Mouse (Mus musculus): ENCODE results near the gene Stkld1.

Gene Stkld1

GRCm38 (mm10) chr2:26915927-26916728 is 17.7 kb upstream of the Stkld1 start, which contains the start of the genes Surf2 and Surf1:
TSS of gene Surf2 (plus strand) at chr2:26916367.
TSS of gene Surf1 (minus strand) at chr2:26916530.
- peak; percentile 87 for DNase-seq (ENCODE audit: low spot score)

- DNase-seq (ENCODE audit: low spot score) = no peak
Measured at GRCm38 (mm10) chr2:26916738-26917137, 17.1 kb upstream of the Stkld1 start.

GRCm38 (mm10) chr2:26919684-26920083 is 14.2 kb upstream of the Stkld1 start:
- no peak for DNase-seq (ENCODE audit: low spot score)

GRCm38 (mm10) chr2:26920190-26920855 is 13.5 kb upstream of the Stkld1 start:
- no peak for DNase-seq (ENCODE audit: low spot score)

- DNase-seq (ENCODE audit: low spot score) = no peak
Measured at GRCm38 (mm10) chr2:26921784-26922183, 12.1 kb upstream of the Stkld1 start.

GRCm38 (mm10) chr2:26927745-26928476 is 5.9 kb upstream of the Stkld1 start:
- DNase-seq (ENCODE audit: low spot score) = no peak

GRCm38 (mm10) chr2:26930390-26930789 is 3.5 kb upstream of the Stkld1 start:
- peak; percentile 73 for DNase-seq (ENCODE audit: low spot score)

- peak; percentile 23 for DNase-seq (ENCODE audit: low spot score)
Measured at GRCm38 (mm10) chr2:26932473-26933303, 1.2 kb upstream of the Stkld1 start.

- DNase-seq (ENCODE audit: low spot score) = peak; percentile 31
Measured at GRCm38 (mm10) chr2:26935286-26935685, 1.4 kb downstream of the Stkld1 start.

- peak; percentile 44 for DNase-seq (ENCODE audit: low spot score)
Measured at GRCm38 (mm10) chr2:26936425-26936824, 2.6 kb downstream of the Stkld1 start.

GRCm38 (mm10) chr2:26941539-26941938 is 7.7 kb downstream of the Stkld1 start:
- no peak for DNase-seq (ENCODE audit: low spot score)

GRCm38 (mm10) chr2:26943253-26943652 is 9.4 kb downstream of the Stkld1 start:
- no peak for DNase-seq (ENCODE audit: low spot score)

GRCm38 (mm10) chr2:26950411-26950810 is 16.6 kb downstream of the Stkld1 start:
- no peak for DNase-seq (ENCODE audit: low spot score)

- no peak for DNase-seq (ENCODE audit: low spot score)
Measured at GRCm38 (mm10) chr2:26951346-26951905, 17.6 kb downstream of the Stkld1 start.

GRCm38 (mm10) chr2:26952193-26952592 is 18.3 kb downstream of the Stkld1 start:
- no peak for DNase-seq (ENCODE audit: low spot score)

- DNase-seq (ENCODE audit: low spot score) = no peak
Measured at GRCm38 (mm10) chr2:26952866-26953265, 19.0 kb downstream of the Stkld1 start.

- no peak for DNase-seq (ENCODE audit: low spot score)
Measured at GRCm38 (mm10) chr2:26954735-26955395, 21.0 kb downstream of the Stkld1 start.

- no peak for DNase-seq (ENCODE audit: low spot score)
Measured at GRCm38 (mm10) chr2:26956811-26957487, 23.1 kb downstream of the Stkld1 start.

- DNase-seq (ENCODE audit: low spot score) = no peak
Measured at GRCm38 (mm10) chr2:26957488-26957859, 23.6 kb downstream of the Stkld1 start.

- no peak for DNase-seq (ENCODE audit: low spot score)
Measured at GRCm38 (mm10) chr2:26960756-26961155, 26.9 kb downstream of the Stkld1 start.
